Mouse (Mus musculus) heart, postnatal 14 days (tissue): ENCODE measurements around the gene Klf12. TPM values are rescaled to one million over a fixed set of nuclear protein-coding genes. Genes with fewer than 3 reads are reported as not detected.

Experiments used
- DNase-seq, 2 experiments: peaks; one replicate each; pipeline ENCODE4 v3.0.0; 2021 to 2022
- intact Hi-C: fragments of 180-260 bp; cut with DNase I; formaldehyde crosslinking; loops from one replicate; pipeline ENCODE4 v1.15.1; 2025
- total RNA-seq, 2 experiments: library from RNA; stranded (reverse); gene quantifications; 2 replicates each; pipeline ENCODE4 v1.2.3; 2021

Gene Klf12
- total RNA-seq, 2 experiments from 2014 or later, result 14.9 to 16.7 TPM

DNA sequence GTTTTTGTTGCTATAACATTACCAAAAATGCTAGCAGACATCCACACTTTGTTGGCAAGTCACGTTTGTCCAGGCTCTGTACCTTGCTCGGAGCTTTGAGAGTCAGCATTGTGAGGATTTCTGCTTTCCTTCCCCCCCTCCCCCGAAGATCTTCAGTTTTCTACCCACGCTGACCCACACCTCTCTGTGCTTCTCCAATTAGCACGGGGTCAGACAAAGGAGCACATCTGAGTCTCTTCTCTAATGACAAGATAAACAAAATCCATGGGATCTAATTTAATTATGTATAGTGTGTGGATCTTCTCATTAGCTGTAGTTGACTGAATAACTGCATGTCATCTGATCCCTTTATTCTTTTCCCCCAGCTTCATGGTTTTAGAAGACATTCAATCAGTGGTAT lies 215.8 kb downstream of the Klf12 start:
- intact Hi-C loops, result no loop called here
- no peak for DNase-seq

DNA sequence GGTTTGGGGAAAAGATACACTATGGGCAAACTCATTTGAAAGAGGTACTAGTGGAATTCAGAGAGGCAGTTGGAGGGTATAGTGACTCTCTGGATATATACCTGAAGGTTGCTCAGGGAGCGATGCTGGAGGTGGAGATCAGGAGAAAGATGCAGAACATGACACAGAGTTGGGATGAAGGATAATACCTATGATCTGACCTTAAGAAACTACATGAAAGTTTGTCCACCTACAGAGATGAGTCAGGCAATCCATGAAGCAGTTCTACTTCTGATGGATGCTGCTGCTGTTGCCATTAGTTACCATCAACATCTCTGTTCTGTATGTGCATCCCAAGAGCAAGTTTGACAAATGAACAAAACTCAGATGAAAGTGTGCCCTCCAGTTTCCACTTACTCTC lies 222.0 kb downstream of the Klf12 start:
- intact Hi-C loops, result no loop called here
- DNase-seq, result no peak

DNA sequence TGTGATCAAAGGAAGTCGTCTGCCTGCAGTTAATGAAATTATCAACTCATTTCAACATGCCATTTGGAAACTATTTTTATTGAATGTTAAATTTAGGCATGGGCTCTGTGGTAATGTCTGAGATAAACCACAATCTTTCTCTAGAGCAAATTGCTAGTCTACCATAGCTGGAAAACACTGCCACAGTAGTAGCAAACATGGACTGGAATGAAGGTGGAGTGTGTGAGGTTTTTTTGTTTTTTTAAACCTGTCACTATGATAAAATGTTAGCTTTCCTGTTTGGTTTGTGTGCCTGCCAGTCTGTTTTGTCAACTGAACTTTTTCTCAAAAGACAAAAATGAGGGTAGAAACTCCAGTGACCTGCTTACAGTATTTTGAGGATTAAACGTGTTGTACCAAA lies 230.3 kb downstream of the Klf12 start:
- intact Hi-C loops, result no loop called here
- no peak for DNase-seq

DNA sequence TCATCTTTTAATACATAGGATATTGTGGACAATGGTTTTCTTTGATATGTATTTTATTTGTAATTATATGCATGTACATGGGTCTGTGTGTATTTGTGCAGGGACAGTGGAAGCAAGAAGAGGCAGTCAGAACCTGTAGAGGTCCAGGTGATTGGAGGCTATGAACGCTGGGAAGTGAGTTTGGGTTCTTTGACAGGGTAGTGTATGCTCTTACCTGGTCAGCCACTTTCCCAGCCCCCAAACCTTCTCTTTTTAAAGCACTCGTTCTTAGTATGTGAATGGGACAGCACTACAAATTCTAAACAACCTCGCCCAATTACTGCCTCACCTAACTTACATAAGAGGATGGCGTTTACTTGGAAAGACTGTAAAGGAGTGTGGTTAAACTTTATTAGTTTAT lies 231.0 kb downstream of the Klf12 start:
- no peak for DNase-seq
- intact Hi-C loops, result no loop called here

DNA sequence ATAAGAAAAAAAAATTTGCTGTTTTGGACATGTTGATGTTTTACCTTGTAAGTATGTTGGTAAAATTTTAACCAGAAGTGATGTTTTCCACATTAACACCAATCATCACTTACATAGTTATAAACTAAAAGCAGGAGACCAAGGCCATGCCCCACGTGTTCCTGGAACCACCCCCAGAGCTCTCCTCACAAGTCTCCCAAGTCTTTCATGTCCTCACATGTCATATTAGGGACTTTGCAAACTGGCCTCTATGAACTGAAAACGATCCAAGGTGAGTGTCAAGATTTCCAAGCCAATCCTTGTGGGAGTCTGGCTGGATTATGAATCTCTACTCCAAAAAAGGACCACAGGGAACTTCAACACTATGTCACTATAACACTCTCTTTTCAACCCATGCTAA lies 231.6 kb downstream of the Klf12 start:
- no peak for DNase-seq
- intact Hi-C loops, result no loop called here

DNA sequence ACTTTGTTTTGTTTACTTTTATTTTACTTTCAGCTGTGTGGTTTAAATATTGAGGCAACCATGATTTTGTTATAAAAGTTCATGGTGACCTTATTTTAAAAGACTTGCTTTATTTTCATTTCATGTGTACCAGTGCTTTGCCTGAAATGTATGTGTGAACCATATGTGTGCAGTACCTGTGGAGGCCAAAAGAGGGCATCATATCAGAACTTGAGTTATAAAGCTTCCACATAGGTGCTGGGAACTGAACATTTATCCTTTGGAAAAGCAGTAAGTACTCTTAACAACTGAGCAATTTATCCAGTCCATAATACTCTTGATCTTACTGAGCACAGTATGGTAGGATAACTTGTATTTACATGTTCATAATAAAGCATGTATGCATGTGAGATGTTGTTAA lies 239.0 kb downstream of the Klf12 start:
- intact Hi-C loops, result no loop called here
- no peak for DNase-seq

DNA sequence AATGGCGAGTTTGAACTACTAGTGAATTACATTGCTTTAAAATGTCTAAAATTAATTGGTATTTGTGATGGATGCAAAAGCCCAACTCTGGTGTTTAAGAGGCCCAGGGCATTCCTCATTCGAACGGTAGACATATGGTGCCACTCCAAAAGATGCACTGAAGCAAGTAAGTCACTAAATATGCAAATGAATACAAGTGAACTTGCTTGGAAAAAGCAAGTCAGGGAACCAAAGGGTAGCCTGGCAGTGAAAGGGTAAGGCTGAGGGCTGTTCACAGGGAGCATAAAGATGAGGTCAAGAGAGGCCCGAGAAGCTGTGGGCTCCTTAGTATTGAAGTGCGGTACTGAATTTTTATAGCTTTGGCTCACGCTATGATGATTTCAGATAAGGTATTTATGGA lies 242.7 kb downstream of the Klf12 start:
- no peak for DNase-seq
- intact Hi-C loops, result no loop called here

DNA sequence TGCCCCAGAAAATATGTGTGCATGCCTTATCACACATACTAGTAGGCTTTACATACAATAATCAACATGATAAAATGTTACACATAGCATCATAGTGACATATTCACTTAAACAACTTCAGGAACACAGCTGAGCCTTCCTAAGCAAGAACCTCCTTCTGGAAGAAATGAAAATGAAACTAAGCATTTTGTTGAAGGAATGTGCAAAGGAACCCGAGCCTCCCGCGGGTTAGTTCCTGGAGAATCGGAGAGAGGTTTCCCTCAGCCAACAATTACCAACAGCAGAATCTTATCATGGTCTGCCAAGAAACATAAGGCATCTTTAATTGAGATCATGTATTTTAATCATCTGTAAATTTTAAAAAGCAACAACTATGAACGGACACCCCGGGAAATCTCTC lies 257.8 kb downstream of the Klf12 start:
- DNase-seq, result peak in 1 of 2 experiments; percentile 3
- intact Hi-C loops, result no loop called here

DNA sequence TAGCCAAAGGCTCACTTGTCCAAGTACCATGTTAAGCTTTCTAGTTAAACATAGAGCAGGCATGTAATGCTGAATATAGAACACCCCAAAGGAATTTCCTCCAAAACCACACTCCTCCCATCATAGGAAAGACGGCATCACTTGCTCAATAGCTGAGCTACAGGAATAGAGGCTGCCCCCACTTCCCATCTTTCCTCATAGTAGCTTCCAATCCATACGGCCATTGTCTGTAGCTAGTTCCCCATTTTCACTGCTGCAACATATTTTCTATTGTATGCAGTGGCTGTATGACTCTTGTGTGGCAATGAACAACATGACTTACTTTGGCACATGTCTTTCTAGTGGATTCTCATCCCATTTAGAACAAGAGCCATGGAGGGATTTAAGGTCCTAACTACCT lies 267.3 kb downstream of the Klf12 start:
- intact Hi-C loops, result loop anchor here (10.0 kb wide), 1 partner anchor 1408 kb away; no protein-coding TSS in a partner anchor
- DNase-seq, result no peak

DNA sequence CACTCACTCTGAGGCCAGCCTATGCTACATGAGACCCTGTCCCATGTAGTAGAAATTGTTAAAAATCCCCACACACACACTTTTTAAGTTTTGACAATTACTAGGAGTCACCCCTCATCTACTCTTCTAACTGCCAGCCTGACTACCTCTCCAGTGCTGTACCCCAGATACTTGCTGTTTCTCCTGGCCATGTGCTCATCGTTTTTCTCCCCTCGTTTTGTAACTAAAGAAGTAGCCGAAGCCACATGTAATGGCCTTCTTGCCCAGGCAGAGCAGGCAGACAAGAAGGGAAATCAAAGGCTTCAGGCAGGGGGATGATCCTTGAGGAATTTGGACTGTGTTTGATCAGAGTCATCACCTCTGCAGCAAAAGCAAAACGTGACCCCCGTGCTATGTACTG lies 274.0 kb downstream of the Klf12 start:
- DNase-seq, result no peak
- intact Hi-C loops, result loop anchor here (5.0 to 10.0 kb wide), 2 partner anchors 82 to 1414 kb away; no protein-coding TSS in a partner anchor

DNA sequence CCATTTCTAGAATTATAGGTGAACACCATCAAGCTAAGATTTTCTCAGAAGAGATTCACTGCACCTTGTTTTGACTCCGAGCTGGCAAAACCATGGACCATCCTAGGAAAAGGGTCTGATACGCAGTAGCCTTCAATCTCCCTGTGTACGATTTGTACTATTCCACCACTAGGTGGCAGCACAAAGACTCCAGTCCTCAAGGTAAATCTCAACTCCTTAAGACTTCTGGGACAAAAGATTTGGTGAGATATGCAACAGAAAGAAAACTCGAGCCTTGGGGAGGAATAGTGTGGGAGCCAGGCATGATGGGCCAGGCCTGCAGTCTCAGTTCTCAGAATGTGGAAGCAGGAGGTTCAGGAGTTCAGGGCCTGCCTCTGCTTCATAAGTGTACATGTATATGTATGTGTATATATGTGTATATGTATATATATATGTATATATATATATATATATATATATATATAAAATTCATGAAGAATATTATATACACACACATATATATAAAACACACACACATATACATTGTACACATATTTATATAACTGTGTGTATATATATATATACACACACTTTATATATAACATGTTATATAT lies 274.6 kb downstream of the Klf12 start:
- intact Hi-C loops, result loop anchor here (5.0 to 10.0 kb wide), 8 partner anchors 78 to 1415 kb away; no protein-coding TSS in a partner anchor
- peak; percentile 35 to 62 for DNase-seq

DNA sequence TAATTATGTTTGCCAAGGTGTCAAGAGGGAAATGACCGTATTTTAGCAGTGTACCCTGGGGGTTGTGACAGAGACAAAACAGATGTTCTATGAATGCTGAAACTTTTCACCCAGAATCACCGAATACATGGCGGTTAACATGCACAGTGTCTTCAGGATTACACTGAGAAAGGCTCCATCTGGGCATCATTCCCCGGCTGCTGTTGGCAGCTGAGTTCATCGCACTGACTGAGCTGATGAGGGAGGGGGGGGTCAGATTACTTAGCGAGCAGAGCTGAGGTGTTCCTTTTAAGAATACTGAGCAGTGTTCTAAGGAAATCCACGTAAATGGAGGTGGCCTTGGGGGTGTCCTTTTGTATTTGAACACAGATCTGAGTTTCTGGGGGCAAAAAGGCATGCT lies 301.0 kb downstream of the Klf12 start:
- peak in 1 of 2 experiments; percentile 14 for DNase-seq
- intact Hi-C loops, result no loop called here

DNA sequence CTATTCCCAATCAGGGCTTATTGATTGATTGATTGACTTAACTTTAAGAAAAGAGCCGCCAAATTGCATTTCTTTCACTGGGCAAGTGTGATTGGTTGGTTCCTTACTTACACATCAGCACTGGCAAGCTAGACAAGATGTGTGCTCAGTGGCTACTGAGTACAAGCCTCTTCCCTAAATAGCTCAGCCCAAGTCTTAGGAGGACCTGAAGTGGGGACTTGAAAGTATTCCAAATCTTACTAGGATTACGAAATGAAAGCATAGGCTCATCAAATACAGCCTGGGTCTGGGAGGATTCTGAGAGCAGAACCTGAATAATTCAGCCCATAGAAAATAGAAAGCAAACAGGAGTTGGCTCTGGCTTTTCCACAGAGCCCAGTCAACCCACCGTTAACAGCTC lies 303.3 kb downstream of the Klf12 start:
- intact Hi-C loops, result no loop called here
- no peak for DNase-seq

DNA sequence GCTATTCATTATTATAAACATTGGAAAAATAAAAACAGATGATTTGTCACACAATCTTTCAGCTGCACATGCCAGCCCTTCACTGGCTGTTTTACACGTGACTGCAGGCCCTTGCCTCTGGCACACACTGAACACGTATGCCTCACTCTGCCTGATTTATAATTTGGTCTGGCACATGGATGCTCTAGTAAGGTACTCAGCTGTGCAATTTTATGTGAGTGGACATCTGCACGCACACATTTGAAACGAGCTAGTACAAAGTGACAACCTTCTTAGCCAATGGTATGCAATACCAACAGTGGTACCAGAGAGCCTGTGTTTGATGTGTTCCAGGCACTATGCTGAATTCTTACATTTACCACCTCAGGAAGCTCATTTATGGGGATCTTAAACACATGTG lies 316.6 kb downstream of the Klf12 start:
- DNase-seq, result no peak
- intact Hi-C loops, result no loop called here

DNA sequence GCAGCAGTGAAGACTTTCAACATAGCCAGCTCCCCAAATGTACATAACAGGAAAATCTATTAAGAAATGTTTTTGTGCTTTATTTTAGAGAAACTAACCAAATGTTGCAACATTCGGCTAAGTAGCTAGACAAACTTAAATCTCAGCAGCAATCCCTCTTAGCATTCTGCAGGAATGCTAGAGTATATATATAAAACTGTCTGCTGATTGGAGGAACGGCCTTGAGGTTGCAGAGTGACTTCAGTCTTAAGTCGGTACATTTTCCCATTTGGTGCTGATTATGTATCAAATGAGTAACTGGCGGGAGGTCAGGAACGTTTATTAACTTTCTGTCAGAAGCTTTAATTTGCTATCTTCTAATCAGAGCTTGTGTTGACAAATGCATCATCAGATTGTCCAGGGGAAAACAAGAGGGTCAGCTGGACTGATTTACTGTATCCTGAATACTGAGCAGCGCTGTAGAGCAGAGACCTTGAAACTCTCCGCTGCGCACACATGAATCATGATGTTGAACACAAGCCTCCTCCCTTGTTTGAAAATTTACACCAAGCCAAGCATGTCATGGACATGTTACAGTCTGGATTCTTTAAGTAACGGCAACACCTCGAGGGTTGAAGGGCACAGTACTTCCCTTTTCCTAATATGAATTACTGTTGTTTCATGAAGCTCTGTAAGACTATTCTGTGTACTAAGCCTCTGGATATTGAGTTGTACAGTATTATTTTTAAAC lies 323.8 kb downstream of the Klf12 start:
- intact Hi-C loops, result no loop called here
- DNase-seq, result no peak

DNA sequence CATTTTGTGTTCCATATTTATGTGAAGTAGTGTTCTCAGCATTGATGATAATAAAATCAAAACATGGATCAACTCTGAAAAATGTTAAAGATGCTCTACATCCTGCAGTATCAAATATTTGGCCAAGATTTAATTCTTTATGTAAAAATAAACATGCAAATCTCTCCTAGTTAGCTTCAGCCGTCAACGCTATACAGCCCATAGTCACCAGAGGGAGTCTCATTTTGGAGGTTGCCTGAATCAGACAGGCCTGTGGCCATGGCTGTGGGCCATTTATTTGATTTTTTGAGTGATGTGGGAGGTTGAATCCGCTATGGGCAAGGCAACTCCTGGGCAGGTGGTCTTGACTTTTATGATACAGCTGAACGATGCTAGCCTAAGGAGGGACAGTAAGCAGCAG lies 329.3 kb downstream of the Klf12 start:
- DNase-seq, result no peak
- intact Hi-C loops, result no loop called here

DNA sequence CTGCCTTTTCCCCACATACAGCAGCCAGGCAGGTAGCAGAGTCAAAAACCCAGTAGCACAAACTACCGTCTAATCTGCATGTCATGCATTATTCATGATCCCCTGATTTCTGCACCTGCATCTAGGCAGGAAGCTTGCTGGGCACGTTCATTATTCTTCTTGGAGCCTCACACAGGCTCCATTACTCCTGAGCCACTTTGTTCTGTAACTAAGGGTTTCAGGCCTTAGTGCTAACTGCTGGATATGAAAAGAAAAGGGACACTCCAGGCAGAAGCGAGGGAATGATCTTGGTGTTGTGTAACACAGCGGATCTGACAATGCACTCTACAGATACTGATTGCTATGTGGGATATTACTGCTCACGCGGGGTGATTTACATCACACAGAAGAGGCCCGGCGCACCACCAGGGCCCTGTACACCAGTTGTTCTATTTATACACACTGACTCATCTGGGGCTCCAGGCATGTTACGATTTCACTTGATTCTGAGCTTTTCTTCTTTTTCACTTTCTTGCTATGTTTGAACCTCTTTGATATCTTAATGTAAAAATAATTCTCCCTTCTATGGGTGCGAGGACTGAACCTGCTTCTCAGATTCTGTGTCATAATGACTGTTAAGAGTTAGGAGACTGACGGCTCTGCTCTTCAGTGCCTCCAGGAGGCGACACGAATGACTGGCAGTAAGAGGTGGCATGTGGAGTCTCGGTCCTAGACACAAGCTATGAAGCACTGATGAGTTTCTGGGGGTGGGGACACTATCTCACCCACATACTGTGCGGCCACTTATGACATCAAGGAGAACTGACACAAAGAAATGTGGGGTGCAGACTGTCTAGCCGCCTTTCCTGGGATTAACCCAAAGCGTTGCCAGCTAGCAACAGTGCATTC lies 340.0 kb downstream of the Klf12 start:
- no peak for DNase-seq
- intact Hi-C loops, result no loop called here

DNA sequence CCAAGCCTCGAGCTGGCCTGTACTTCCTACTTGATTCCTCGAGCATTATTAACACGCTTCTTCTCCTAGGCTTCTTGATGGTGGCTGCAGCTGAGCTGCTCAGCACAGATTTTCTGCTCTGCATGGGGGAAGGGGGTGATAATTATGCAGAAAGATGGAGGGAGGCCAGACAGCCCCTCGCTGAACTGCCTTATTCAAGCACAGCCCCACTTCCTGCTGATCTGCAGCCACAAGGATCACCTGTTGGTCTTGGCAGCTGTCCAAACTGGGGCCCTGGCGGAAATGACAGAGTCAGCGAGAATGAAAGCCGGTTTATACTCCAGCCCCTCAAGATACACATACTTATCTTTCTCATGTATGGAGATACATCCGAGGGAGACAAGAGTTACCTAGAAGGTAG lies 341.3 kb downstream of the Klf12 start:
- intact Hi-C loops, result no loop called here
- peak; percentile 33 to 66 for DNase-seq

DNA sequence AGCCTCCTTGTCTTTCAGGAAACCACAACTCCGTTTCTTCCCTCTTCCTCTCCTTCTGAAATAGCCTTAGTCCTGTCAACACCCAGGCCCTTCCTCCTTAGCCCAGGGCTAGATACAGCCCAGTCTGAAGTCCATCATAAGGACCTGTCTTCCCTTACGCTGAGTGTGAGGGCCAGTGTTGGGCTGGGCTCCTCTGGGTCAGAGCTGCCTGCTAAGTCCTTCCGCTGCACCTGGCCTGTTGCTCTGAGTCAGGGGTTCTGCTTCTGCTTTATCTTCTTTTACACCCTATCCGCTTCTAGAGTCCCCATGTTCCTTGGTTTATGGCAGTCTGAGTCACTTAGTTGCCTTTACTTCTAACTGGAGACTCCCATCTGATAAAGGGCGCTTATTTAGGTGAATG lies 351.0 kb downstream of the Klf12 start:
- intact Hi-C loops, result loop anchor here (2.0 to 10.0 kb wide), 10 partner anchors 74 to 1494 kb away; partner anchors contain the start of gene Klf12
- no peak for DNase-seq

DNA sequence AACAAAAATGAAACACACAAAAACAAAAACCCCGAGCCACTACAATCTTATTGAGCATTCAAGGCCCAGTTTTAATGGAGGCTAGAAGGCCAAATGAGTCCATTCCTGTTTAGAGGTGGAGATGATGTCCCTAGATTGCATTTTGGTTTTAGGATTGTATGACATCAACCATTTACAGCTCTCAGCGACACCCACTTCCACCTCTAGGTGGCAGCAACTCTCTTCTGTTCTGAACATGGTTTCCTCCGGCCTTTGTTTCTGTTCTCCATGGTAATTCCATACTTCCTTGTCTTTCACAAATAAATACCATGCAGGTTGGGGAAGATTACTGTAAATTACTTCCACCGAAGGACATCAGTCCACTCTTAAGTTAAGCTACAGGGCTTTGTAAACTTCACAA lies 352.6 kb downstream of the Klf12 start:
- peak; percentile 67 to 83 for DNase-seq
- intact Hi-C loops, result loop anchor here (2.0 to 10.0 kb wide), 10 partner anchors 75 to 1495 kb away; partner anchors contain the start of gene Klf12

DNA sequence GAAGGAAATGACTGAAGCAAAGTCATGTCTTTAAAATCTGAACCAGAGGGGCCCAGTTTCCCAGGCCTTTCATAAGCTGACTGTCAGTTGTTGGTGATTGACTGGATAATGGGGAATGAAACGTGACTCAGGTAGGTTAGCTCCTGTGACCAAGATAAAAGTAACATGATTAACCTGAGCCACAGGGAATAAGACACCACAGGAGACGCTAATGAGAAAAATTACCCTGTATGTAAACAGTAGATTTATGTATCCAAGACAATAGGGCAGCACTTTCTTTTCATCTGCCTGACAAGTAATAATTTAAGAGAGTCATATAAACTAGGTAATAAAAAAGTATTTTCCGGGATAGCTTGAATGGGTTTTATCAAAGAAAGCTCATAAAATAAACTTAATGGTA lies 372.6 kb downstream of the Klf12 start:
- intact Hi-C loops, result no loop called here
- DNase-seq, result no peak
